Mouse (Mus musculus) limb, embryonic 10.5 days (tissue): ENCODE data around the gene Eif4e3. TPM values are rescaled to one million over a fixed set of nuclear protein-coding genes. Genes with fewer than 3 reads are reported as not detected.

Experiments
- DNase-seq: peaks from one replicate; pipeline ENCODE4 v3.0.0-alpha.2; 2017; ENCODE audit warnings: low spot score
- H3K27ac ChIP-seq: fragments of 300-500 bp; sonication (generic); 2 replicates; pipeline ENCODE4 v1.5.1; 2016; ENCODE audit warnings: mild to moderate bottlenecking
- H3K27me3 ChIP-seq: fragments of 300-500 bp; sonication (generic); 2 replicates; pipeline ENCODE4 v1.6.1; 2016; ENCODE audit warnings: low read depth, mild to moderate bottlenecking; ENCODE audit not compliant: poor library complexity, severe bottlenecking
- H3K36me3 ChIP-seq: fragments of 300-500 bp; sonication (generic); 2 replicates; pipeline ENCODE4 v1.6.1; 2016; ENCODE audit warnings: mild to moderate bottlenecking, moderate library complexity
- H3K4me1 ChIP-seq: fragments of 300-500 bp; sonication (generic); 2 replicates; pipeline ENCODE4 v1.6.1; 2016
- H3K4me3 ChIP-seq: fragments of 300-500 bp; sonication (generic); 2 replicates; pipeline ENCODE4 v1.5.1; 2016; ENCODE audit warnings: mild to moderate bottlenecking, moderate library complexity
- H3K9me3 ChIP-seq: fragments of 300-500 bp; sonication (generic); replicated peaks from 2 replicates; pipeline ENCODE4 v1.6.1; 2016; ENCODE audit warnings: mild to moderate bottlenecking
- WGBS: fragments of 180-500 bp; shearing (Covaris S2); methylation state at CpG from one replicate; pipeline ENCODE4 v1.1.7; 2016; 5-methylcytosine and 5-hydroxymethylcytosine counted together
- polyA plus RNA-seq: library from polyadenylated mRNA; unstranded; fragments of >200 nt; fragmentation: Nextera tagmentation; extraction: Ambion mirVana; gene quantifications from 2 replicates; pipeline ENCODE4 v1.2.1, GENCODE M21; 2016

Gene Eif4e3
- polyA plus RNA-seq, 1 experiment from 2014 or later = 14.6 TPM

GRCm38 (mm10) chr6:99614566-99615271 lies 51.9 kb downstream of the Eif4e3 start:
- Histone ChIP-seq H3K27ac (peak overlapping the region; percentile 53), H3K27me3 (peaks cover 6% of the 10 kb centered on the region; the same call in 1 of the 2 replicates), H3K4me1 (peaks cover 73% of the 10 kb centered on the region), H3K9me3 (no peaks in the 10 kb centered on the region), H3K4me3 (no peak overlapping the region), H3K36me3 (no peaks in the 10 kb centered on the region)
- DNase-seq = no peak
- WGBS = 54% methylated on average over 17 of the region's 17 CpGs

- H3K36me3 ChIP-seq = no peaks in the 10 kb centered on the region
- H3K4me3 ChIP-seq = no peak overlapping the region
- no peak for DNase-seq
- peaks cover 6% of the 10 kb centered on the region; the same call in 1 of the 2 replicates for H3K27me3 ChIP-seq
- peaks cover 52% of the 10 kb centered on the region for H3K4me1 ChIP-seq
- H3K27ac ChIP-seq = peak overlapping the region; percentile 7; the same call in 1 of the 2 replicates
- H3K9me3 ChIP-seq = no peaks in the 10 kb centered on the region
- WGBS = 72% methylated on average over 6 of the region's 6 CpGs
Measured at GRCm38 (mm10) chr6:99611866-99612265, 54.7 kb downstream of the Eif4e3 start.

GRCm38 (mm10) chr6:99610454-99611427 lies 55.8 kb downstream of the Eif4e3 start:
- 28% methylated on average over 14 of the region's 14 CpGs for WGBS
- no peaks in the 10 kb centered on the region for H3K9me3 ChIP-seq
- peak; percentile 54 for DNase-seq
- peaks cover 6% of the 10 kb centered on the region; the same call in 1 of the 2 replicates for H3K27me3 ChIP-seq
- peak overlapping the region; percentile 24 for H3K4me3 ChIP-seq
- peaks cover 42% of the 10 kb centered on the region for H3K4me1 ChIP-seq
- H3K36me3 ChIP-seq = no peaks in the 10 kb centered on the region
- peak overlapping the region; percentile 67 for H3K27ac ChIP-seq

GRCm38 (mm10) chr6:99606079-99606478 lies 60.5 kb downstream of the Eif4e3 start:
- Histone ChIP-seq H3K36me3 (no peaks in the 10 kb centered on the region), H3K27ac (no peak overlapping the region), H3K27me3 (no peaks in the 10 kb centered on the region), H3K9me3 (no peaks in the 10 kb centered on the region), H3K4me3 (no peak overlapping the region), H3K4me1 (peaks cover 18% of the 10 kb centered on the region)
- WGBS = 77% methylated on average over 7 of the region's 7 CpGs
- DNase-seq = no peak

GRCm38 (mm10) chr6:99604758-99605157 lies 61.8 kb downstream of the Eif4e3 start:
- 80% methylated on average over 2 of the region's 2 CpGs for WGBS
- H3K9me3 ChIP-seq = no peaks in the 10 kb centered on the region
- no peak overlapping the region for H3K27ac ChIP-seq
- H3K36me3 ChIP-seq = no peaks in the 10 kb centered on the region
- no peak for DNase-seq
- H3K4me1 ChIP-seq = peaks cover 9% of the 10 kb centered on the region
- H3K27me3 ChIP-seq = no peaks in the 10 kb centered on the region
- no peak overlapping the region for H3K4me3 ChIP-seq

- peaks cover 5% of the 10 kb centered on the region; the same call in 1 of the 2 replicates for H3K27me3 ChIP-seq
- DNase-seq = no peak
- H3K9me3 ChIP-seq = no peaks in the 10 kb centered on the region
- no peak overlapping the region for H3K27ac ChIP-seq
- H3K4me3 ChIP-seq = no peak overlapping the region
- WGBS = 91% methylated on average over 7 of the region's 7 CpGs
- no peaks in the 10 kb centered on the region for H3K36me3 ChIP-seq
- H3K4me1 ChIP-seq = peaks cover 15% of the 10 kb centered on the region
Measured at GRCm38 (mm10) chr6:99602434-99602833, 64.1 kb downstream of the Eif4e3 start.

GRCm38 (mm10) chr6:99600886-99601285 lies 65.7 kb downstream of the Eif4e3 start:
- Histone ChIP-seq H3K9me3 (no peaks in the 10 kb centered on the region), H3K4me1 (peaks cover 15% of the 10 kb centered on the region), H3K4me3 (no peak overlapping the region), H3K27me3 (peaks cover 5% of the 10 kb centered on the region; the same call in 1 of the 2 replicates), H3K27ac (no peak overlapping the region), H3K36me3 (no peaks in the 10 kb centered on the region)
- 80% methylated on average over 8 of the region's 8 CpGs for WGBS
- no peak for DNase-seq

GRCm38 (mm10) chr6:99600168-99600793 lies 66.3 kb downstream of the Eif4e3 start:
- H3K4me1 ChIP-seq = peaks cover 15% of the 10 kb centered on the region
- DNase-seq = no peak
- WGBS = 57% methylated on average over 10 of the region's 10 CpGs

GRCm38 (mm10) chr6:99599651-99600050 lies 66.9 kb downstream of the Eif4e3 start:
- DNase-seq = no peak

More at GRCm38 (mm10) chr6:99600168-99600793, 66.3 kb downstream of the Eif4e3 start:
- no peaks in the 10 kb centered on the region for H3K36me3 ChIP-seq
- H3K9me3 ChIP-seq = no peaks in the 10 kb centered on the region
- peaks cover 5% of the 10 kb centered on the region; the same call in 1 of the 2 replicates for H3K27me3 ChIP-seq
- H3K4me3 ChIP-seq = no peak overlapping the region
- no peak overlapping the region for H3K27ac ChIP-seq

GRCm38 (mm10) chr6:99599229-99599628 lies 67.3 kb downstream of the Eif4e3 start:
- peaks cover 5% of the 10 kb centered on the region; the same call in 1 of the 2 replicates for H3K27me3 ChIP-seq
- WGBS = 69% methylated on average over 5 of the region's 5 CpGs
- no peaks in the 10 kb centered on the region for H3K36me3 ChIP-seq
- peaks cover 15% of the 10 kb centered on the region for H3K4me1 ChIP-seq
- DNase-seq = no peak
- no peaks in the 10 kb centered on the region for H3K9me3 ChIP-seq
- no peak overlapping the region for H3K4me3 ChIP-seq
- H3K27ac ChIP-seq = peak overlapping the region; percentile 44; the same call in 1 of the 2 replicates

More at GRCm38 (mm10) chr6:99599651-99600050, 66.9 kb downstream of the Eif4e3 start:
- H3K4me1 ChIP-seq = peaks cover 15% of the 10 kb centered on the region
- no peaks in the 10 kb centered on the region for H3K36me3 ChIP-seq
- H3K27me3 ChIP-seq = peaks cover 5% of the 10 kb centered on the region; the same call in 1 of the 2 replicates
- WGBS = 53% methylated on average over 8 of the region's 8 CpGs
- no peak overlapping the region for H3K27ac ChIP-seq
- no peaks in the 10 kb centered on the region for H3K9me3 ChIP-seq
- H3K4me3 ChIP-seq = no peak overlapping the region

GRCm38 (mm10) chr6:99577040-99577439 lies 89.5 kb downstream of the Eif4e3 start:
- no peak for DNase-seq
- no peak overlapping the region for H3K27ac ChIP-seq
- H3K27me3 ChIP-seq = no peaks in the 10 kb centered on the region
- WGBS = 68% methylated on average over 6 of the region's 6 CpGs
- no peak overlapping the region for H3K4me3 ChIP-seq
- no peaks in the 10 kb centered on the region for H3K4me1 ChIP-seq
- no peaks in the 10 kb centered on the region for H3K36me3 ChIP-seq
- H3K9me3 ChIP-seq = no peaks in the 10 kb centered on the region

GRCm38 (mm10) chr6:99575633-99576032 lies 90.9 kb downstream of the Eif4e3 start:
- Histone ChIP-seq H3K9me3 (no peaks in the 10 kb centered on the region), H3K4me3 (no peak overlapping the region), H3K4me1 (no peaks in the 10 kb centered on the region), H3K27ac (no peak overlapping the region), H3K27me3 (no peaks in the 10 kb centered on the region), H3K36me3 (no peaks in the 10 kb centered on the region)
- WGBS = 90% methylated on average over 6 of the region's 6 CpGs
- DNase-seq = no peak
